Mouse (Mus musculus): Measurements from ENCODE around the gene Alx3.

Alx3 gene

GRCm38 (mm10) chr3:107607221-107607620 is 12.4 kb downstream of the Alx3 start:
- Histone ChIP-seq H3K27me3 (ENCODE audit: insufficient read depth, low read length) (peaks cover 18% of the 10 kb centered on the region), H3K4me3 (replicated peaks; ENCODE audit: low read length) (no peak overlapping the region)
- no peak for TF ChIP-seq CTCF (conservative IDR thresholded peaks at IDR 0.05; ENCODE audit: low read length)

GRCm38 (mm10) chr3:107608808-107609207 is 14.0 kb downstream of the Alx3 start:
- Histone ChIP-seq H3K4me1 (replicated peaks; ENCODE audit: low read depth, low read length) (peaks cover 36% of the 10 kb centered on the region), H3K4me3 (replicated peaks; ENCODE audit: low read length) (no peak overlapping the region)
- TF ChIP-seq CTCF (conservative IDR thresholded peaks at IDR 0.05; ENCODE audit: low read length) (no peak), POU5F1 (IDR thresholded peaks at IDR 0.05; ENCODE audit: borderline replicate concordance, low read length) (no peak), NANOG (IDR thresholded peaks at IDR 0.05; ENCODE audit: borderline replicate concordance, low read length) (no peak)

More at GRCm38 (mm10) chr3:107607221-107607620, 12.4 kb downstream of the Alx3 start:
- Histone ChIP-seq H3K4me1 (replicated peaks; ENCODE audit: low read depth, low read length) (peaks cover 33% of the 10 kb centered on the region), H3K36me3 (ENCODE audit: insufficient read depth, low read length) (peaks cover 13% of the 10 kb centered on the region), H3K9me3 (ENCODE audit: low read length) (no peaks in the 10 kb centered on the region)

GRCm38 (mm10) chr3:107609376-107609775 is 14.5 kb downstream of the Alx3 start:
- Histone ChIP-seq H3K4me1 (replicated peaks; ENCODE audit: low read depth, low read length) (peaks cover 36% of the 10 kb centered on the region), H3K4me3 (replicated peaks; ENCODE audit: low read length) (no peak overlapping the region), H3K27me3 (ENCODE audit: insufficient read depth, low read length) (peaks cover 6% of the 10 kb centered on the region), H3K36me3 (ENCODE audit: insufficient read depth, low read length) (peaks cover 35% of the 10 kb centered on the region), H3K9me3 (ENCODE audit: low read length) (no peaks in the 10 kb centered on the region)
- TF ChIP-seq POU5F1 (IDR thresholded peaks at IDR 0.05; ENCODE audit: borderline replicate concordance, low read length): no peak

More at GRCm38 (mm10) chr3:107608808-107609207, 14.0 kb downstream of the Alx3 start:
- Histone ChIP-seq H3K9me3 (ENCODE audit: low read length) (no peaks in the 10 kb centered on the region), H3K27me3 (ENCODE audit: insufficient read depth, low read length) (peaks cover 11% of the 10 kb centered on the region), H3K36me3 (ENCODE audit: insufficient read depth, low read length) (peaks cover 29% of the 10 kb centered on the region)

GRCm38 (mm10) chr3:107611394-107611793 is 16.6 kb downstream of the Alx3 start:
- no peak overlapping the region for H3K4me3 ChIP-seq (replicated peaks; ENCODE audit: low read length)
- peaks cover 30% of the 10 kb centered on the region for H3K4me1 ChIP-seq (replicated peaks; ENCODE audit: low read depth, low read length)
- peaks cover 55% of the 10 kb centered on the region for H3K36me3 ChIP-seq (ENCODE audit: insufficient read depth, low read length)
- H3K27me3 ChIP-seq (ENCODE audit: insufficient read depth, low read length): no peaks in the 10 kb centered on the region
- no peaks in the 10 kb centered on the region for H3K9me3 ChIP-seq (ENCODE audit: low read length)
- TF ChIP-seq NANOG (IDR thresholded peaks at IDR 0.05; ENCODE audit: borderline replicate concordance, low read length) (no peak), CTCF (conservative IDR thresholded peaks at IDR 0.05; ENCODE audit: low read length) (no peak), POU5F1 (IDR thresholded peaks at IDR 0.05; ENCODE audit: borderline replicate concordance, low read length) (no peak)

- no peaks in the 10 kb centered on the region for H3K9me3 ChIP-seq (ENCODE audit: low read length)
- no peaks in the 10 kb centered on the region for H3K27me3 ChIP-seq (ENCODE audit: insufficient read depth, low read length)
- peak; percentile 92 for TF ChIP-seq CTCF (conservative IDR thresholded peaks at IDR 0.05; ENCODE audit: low read length)
- TF ChIP-seq POU5F1 (IDR thresholded peaks at IDR 0.05; ENCODE audit: borderline replicate concordance, low read length): no peak
- H3K36me3 ChIP-seq (ENCODE audit: insufficient read depth, low read length): peaks cover 71% of the 10 kb centered on the region
- no peak overlapping the region for H3K4me3 ChIP-seq (replicated peaks; ENCODE audit: low read length)
- H3K4me1 ChIP-seq (replicated peaks; ENCODE audit: low read depth, low read length): peaks cover 30% of the 10 kb centered on the region
Measured at GRCm38 (mm10) chr3:107612902-107613525, 18.2 kb downstream of the Alx3 start.

- Histone ChIP-seq H3K4me1 (replicated peaks; ENCODE audit: low read depth, low read length) (peaks cover 13% of the 10 kb centered on the region; the same call in 1 of the 2 replicates), H3K36me3 (ENCODE audit: insufficient read depth, low read length) (peaks cover 98% of the 10 kb centered on the region), H3K9me3 (ENCODE audit: low read length) (no peaks in the 10 kb centered on the region), H3K4me3 (replicated peaks; ENCODE audit: low read length) (no peak overlapping the region), H3K27me3 (ENCODE audit: insufficient read depth, low read length) (no peaks in the 10 kb centered on the region)
- TF ChIP-seq CTCF (conservative IDR thresholded peaks at IDR 0.05; ENCODE audit: low read length) (no peak), POU5F1 (IDR thresholded peaks at IDR 0.05; ENCODE audit: borderline replicate concordance, low read length) (no peak), NANOG (IDR thresholded peaks at IDR 0.05; ENCODE audit: borderline replicate concordance, low read length) (no peak)
Measured at GRCm38 (mm10) chr3:107617800-107618199, 23.0 kb downstream of the Alx3 start.

GRCm38 (mm10) chr3:107619911-107620310 is 25.1 kb downstream of the Alx3 start:
- H3K27me3 ChIP-seq (ENCODE audit: insufficient read depth, low read length): no peaks in the 10 kb centered on the region
- peaks cover 9% of the 10 kb centered on the region; the same call in 1 of the 2 replicates for H3K4me1 ChIP-seq (replicated peaks; ENCODE audit: low read depth, low read length)
- TF ChIP-seq CTCF (conservative IDR thresholded peaks at IDR 0.05; ENCODE audit: low read length) (no peak), POU5F1 (IDR thresholded peaks at IDR 0.05; ENCODE audit: borderline replicate concordance, low read length) (no peak), NANOG (IDR thresholded peaks at IDR 0.05; ENCODE audit: borderline replicate concordance, low read length) (no peak)
- H3K9me3 ChIP-seq (ENCODE audit: low read length): no peaks in the 10 kb centered on the region
- peaks cover 98% of the 10 kb centered on the region for H3K36me3 ChIP-seq (ENCODE audit: insufficient read depth, low read length)
- H3K4me3 ChIP-seq (replicated peaks; ENCODE audit: low read length): no peak overlapping the region

- H3K4me3 ChIP-seq (replicated peaks; ENCODE audit: low read length): no peak overlapping the region
- no peak for TF ChIP-seq CTCF (conservative IDR thresholded peaks at IDR 0.05; ENCODE audit: low read length)
- TF ChIP-seq POU5F1 (IDR thresholded peaks at IDR 0.05; ENCODE audit: borderline replicate concordance, low read length): no peak
- no peak for TF ChIP-seq NANOG (IDR thresholded peaks at IDR 0.05; ENCODE audit: borderline replicate concordance, low read length)
- H3K4me1 ChIP-seq (replicated peaks; ENCODE audit: low read depth, low read length): peaks cover 8% of the 10 kb centered on the region; the same call in 1 of the 2 replicates
- peaks cover 98% of the 10 kb centered on the region for H3K36me3 ChIP-seq (ENCODE audit: insufficient read depth, low read length)
- H3K27me3 ChIP-seq (ENCODE audit: insufficient read depth, low read length): no peaks in the 10 kb centered on the region
- H3K9me3 ChIP-seq (ENCODE audit: low read length): no peaks in the 10 kb centered on the region
Measured at GRCm38 (mm10) chr3:107621286-107622075, 26.6 kb downstream of the Alx3 start.
